ENCODE assay signal across 9 mouse cellular contexts in the genomic region with DNA sequence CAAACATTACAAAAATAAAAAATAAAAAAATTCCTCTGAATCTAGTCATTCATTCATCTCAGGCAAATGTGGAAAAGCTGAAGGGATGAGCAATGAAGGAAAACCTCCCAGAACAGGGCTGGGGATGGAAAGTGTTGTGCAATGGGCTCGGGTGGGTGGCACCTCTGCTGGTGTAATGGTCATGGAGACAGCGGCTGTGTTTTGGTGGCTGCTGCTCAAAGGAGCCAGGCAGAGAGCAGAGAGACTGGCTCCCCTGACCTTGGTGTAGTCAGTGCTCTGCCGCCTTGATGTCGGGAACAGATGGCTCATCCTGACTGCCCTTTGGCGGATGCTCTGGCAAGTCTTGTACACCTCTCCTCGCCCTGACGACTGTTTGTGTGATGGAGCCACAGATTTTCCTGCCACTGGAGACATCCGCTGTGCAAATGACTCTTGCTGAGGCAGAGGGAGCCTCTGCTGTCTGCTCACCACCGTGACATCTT. TPM values are rescaled to one million over a fixed set of nuclear protein-coding genes. Genes with fewer than 3 reads are reported as not detected.
DNase-seq lines count a peak whose midpoint lies in the region; ATAC-seq lines count a peak whose summit lies in the region.
"Had no signal": no experiment of that assay in that cellular context is flagged by ENCODE, and none has a peak within 500 bp of the region (broad histone marks: within the 10 kb centered on the region; RNA-seq: fewer than 3 reads in every experiment).

No protein-coding gene starts in this region.

- peak; percentile 52; the same call in 1 of the 2 replicates for ATAC-seq in frontal cortex, adult (ENCODE audit: low TSS enrichment)
- no peak for ATAC-seq in inflammation-experienced regulatory T-cells, adult 6 months

- no peak for DNase-seq in frontal cortex, postnatal 14 days (ENCODE audit: low spot score in 2 of 2)
- DNase-seq in ovary, postnatal 36 days (ENCODE audit: low spot score), result peak; percentile 24
- DNase-seq in ovary, postnatal 14 days (ENCODE audit: low spot score), result no peak
- peak; percentile 77 for DNase-seq in gastrocnemius, postnatal 25 days
- DNase-seq in skeletal muscle tissue, adult 2 months (ENCODE audit: low read depth, low spot score), result peak; percentile 69
- DNase-seq in thymus, postnatal 0 days (ENCODE audit: low spot score), result no peak

RNA-seq across cellular contexts. Expression of a gene that starts 32.1 kb away (rescaled TPM):
- total RNA-seq in gastrocnemius, postnatal 25 days (2021), result 10 to 100 TPM; 14.9 to 21.8 TPM
- 1.1 and 1.6 TPM in 2 replicates for polyA plus RNA-seq in thymus, postnatal 0 days (2015; fragmentation: Nextera tagmentation; extraction: Ambion mirVana)
- not detected for polyA plus RNA-seq in inflammation-experienced regulatory T-cells, adult 6 months (2017; shearing (Covaris generic))
- total RNA-seq: CH12.LX had no signal

RNA-seq across cellular contexts. Expression of a gene that starts 45.5 kb away (rescaled TPM):
- total RNA-seq in gastrocnemius, postnatal 25 days (2021), result under 1 TPM in 1 of 2 experiments, not detected in 1; 0.75 TPM
- 0.12 and 0.42 TPM in 2 replicates for polyA plus RNA-seq in thymus, postnatal 0 days (2015; fragmentation: Nextera tagmentation; extraction: Ambion mirVana)
- polyA plus RNA-seq in inflammation-experienced regulatory T-cells, adult 6 months (2017; shearing (Covaris generic)), result not detected
- total RNA-seq: CH12.LX had no signal

Comparison
In these comparisons a context has a peak if more than half of its experiments do, and no peak if none do; other contexts are left out.
1. DNase-seq: peak in ovary, postnatal 36 days (single experiment), gastrocnemius, postnatal 25 days (single experiment) and skeletal muscle tissue, adult 2 months (single experiment); none in frontal cortex, postnatal 14 days (0 of 2), ovary, postnatal 14 days (single experiment) and thymus, postnatal 0 days (single experiment).